Mouse (Mus musculus) spleen, adult 18-20 months (tissue): ENCODE results near the gene Cks1brt.
"Not testable (repeated sequence)": the region's sequence is repeated elsewhere in the genome, so short reads cannot be mapped to it uniquely, and the experiment has no call there.

Experiments
- DNase-seq, 2 experiments: peaks; one replicate each; pipeline ENCODE4 v3.0.0; 2022; ENCODE audit warnings: mixed read lengths in 2 of 2

The Cks1brt gene

DNA sequence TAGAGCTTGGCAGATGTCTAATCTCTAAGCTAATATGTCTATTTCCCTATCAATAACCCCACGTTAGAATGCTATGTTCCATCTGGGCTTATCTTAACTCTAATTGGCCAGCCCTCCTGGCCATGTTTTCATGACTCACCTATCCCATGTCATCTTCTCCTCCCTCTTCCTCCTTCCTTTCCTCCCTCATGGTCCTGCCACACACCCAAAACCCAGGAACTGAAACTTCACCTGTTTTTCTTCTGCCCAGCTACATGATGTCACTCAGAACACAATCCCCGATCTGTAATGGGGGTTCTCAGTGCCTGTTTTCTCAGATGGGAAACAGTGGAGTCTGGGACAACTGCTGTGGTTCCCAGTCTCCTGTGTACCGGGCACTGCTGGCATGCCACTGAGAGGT lies at the start of gene Cks1brt:
Gene Cks1brt, plus strand, starts transcription at position 301 of the 400 bp plus-strand sequence.
- DNase-seq = no peak

DNA sequence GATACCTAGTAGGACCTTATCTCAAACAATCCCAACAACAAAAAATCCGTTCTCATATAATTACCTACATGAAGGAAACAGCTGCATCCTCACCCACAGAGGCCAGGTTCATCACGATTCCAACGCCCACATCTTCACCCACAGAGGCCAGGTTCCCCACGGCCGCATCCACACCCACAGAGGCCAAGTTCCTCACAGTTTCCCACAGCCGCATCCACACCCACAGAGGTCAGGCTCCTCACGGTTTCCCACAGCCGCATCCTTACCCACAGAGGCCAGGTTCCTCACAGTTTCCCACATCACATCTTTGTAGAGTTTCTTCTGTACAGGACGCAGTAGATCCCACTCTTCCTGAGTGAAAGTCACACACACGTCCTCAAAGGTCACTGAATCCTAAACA lies 38.5 kb upstream of the Cks1brt start:
- DNase-seq = no peak

DNA sequence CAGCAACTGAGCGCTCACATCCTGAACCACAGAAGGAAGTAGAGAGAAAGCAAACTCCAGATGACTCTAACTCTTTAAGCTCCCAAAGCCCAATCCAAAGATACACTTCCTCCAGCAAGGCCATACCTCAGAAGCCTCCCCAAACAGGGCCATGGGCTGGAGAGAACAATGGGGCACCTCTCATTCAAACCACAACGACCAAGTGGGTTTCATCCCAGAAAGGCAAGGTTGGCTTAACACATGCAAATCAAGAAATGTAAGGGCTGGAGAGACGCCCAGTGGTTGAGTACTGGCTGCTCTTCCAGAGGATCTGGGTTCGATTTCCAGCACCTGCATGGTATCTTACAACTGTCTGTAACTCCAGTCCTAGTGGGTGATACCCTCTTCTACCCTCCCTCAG lies 36.2 kb upstream of the Cks1brt start:
- no peak for DNase-seq

DNA sequence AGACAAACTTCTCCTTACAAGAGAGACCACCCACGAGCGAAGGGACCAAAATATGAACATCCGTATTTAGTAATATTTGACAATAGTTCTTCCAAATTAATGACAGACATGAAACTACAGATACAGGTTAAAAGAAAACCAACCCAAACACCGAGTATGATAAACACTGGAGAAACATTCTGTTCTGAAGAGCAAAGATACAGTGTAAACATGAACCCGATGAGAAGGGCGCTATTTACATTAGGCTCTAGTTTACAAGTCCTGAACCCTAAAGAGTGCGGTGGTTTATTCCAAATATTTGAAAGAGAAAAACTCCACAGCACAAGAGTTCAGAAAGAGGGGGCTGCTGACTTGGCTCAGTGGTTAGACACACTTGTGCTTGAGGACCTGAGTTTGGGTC lies 34.7 kb upstream of the Cks1brt start:
- DNase-seq = no peak

DNA sequence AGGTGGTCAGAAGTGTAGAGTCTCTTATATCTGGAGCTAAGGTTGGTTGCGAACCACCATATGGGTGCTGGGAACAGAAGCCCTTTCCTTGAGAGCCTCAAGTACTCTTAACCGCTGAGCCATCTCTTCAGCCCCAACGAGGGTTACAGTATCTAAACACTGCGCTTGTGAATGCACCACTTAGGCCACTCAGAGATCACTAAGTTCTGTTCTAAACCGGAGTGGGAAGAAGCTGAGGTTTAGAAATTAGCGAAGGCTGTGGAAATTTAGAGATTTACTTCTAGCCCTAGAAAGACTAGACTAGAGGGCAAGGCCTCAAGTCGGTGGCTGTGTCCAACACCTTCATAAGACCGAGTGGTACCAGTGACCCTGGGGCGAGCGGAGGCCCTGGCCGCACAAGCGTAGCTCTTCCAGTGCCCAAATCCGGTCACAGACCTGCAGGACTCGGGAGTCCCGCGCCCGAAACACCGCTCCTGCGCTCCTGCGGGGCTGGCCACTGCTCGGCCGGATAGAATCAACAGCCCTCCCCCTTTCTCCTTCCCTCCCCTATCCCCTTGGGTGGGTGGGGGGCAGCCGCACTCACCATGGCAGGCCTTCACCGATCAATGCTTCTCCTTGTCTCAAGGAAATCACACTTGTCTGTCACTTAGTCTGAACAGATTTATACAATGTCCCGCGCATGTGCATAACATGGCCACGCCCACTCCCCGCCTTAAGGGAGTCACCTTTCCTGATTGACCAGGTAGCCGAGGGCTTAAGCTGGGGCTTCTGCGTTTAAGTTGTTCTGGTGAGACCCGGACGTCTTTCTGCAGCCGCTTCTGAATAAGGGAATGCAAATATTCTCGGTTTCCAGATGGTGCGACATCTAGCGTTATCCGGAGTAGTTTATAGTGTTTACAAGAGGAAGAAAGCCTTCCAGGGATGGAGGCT lies 32.4 kb upstream of the Cks1brt start:
- peak; percentile 45 to 70 for DNase-seq

DNA sequence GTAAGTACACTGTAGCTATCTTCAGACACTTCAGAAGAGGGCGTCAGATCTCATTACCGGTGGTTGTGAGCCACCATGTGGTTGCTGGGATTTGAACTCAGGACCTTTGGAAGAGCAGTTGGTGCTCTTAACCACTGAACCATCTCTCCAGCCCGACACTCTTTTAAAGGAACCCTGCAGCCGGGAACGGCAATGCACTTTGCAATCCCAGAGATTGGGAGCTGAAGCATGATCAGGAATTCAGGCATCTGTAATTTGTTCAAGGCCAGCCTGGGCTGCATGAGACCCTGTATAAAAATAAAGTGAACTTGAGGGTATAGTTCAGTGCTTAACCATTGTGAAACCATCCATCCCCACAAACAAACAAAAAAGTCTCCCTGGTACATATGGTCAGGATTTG lies 31.5 kb upstream of the Cks1brt start:
- not testable (repeated sequence) for DNase-seq

DNA sequence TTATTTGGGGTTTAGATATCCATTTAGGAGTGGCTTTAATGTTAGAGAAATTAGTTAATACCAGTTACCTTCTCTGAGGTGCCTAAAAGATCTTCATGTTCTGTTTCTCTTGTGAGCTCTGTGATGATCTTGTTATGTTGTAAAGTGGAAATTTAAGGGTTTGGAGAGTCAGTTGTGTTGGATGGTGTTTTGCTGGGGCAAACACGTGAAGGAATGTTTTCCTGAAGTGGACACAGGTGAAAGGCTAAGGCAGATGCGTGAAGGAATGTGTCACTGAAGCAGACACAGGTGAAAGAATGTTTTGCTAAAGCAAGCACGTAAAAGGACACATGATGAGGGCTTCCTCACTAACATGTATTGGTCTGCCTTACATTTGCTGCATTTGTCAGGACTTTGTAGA lies 28.7 kb upstream of the Cks1brt start, which contains the start of gene Zfp791:
Gene Zfp791, minus strand, starts transcription at position 101 of the 400 bp plus-strand sequence.
- DNase-seq = no peak

DNA sequence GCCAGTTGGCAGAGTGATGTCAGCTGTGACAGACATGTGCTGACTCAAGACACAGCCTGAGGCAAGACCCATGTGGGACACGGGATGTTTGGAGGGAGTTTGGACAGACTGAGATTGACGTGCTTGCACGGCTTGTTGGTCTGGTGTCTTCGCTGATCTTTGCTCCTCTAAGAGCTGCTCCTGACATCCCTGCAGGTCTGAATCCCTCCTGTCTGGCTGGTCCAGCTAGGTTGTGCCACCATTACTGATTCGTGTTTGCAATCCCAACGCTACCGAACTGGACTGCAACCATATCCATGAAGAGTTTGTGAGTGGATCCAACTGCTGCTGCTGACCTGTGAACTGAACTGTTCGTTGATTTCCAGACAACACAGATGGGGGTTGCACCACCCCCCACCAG lies 28.0 kb upstream of the Cks1brt start:
- DNase-seq = no peak

DNA sequence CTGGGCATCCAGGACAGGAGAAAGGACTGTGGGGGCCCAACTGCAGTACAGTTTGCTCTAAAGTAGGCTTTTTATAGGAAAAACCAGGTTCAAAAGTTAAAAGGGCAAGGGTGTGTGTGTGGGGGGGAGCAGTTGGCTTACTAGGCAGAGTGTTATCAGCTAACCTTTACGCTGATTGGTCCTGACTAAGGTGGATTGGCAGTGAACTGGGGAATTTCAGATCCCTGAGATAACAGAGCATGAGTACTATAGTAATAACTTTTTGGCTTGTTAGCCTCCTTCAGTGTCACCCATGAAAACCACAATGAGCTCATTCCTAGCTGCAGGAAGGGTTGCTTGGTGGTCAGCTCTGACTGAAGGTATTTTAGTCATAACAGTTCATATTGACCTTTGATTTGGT lies 19.4 kb upstream of the Cks1brt start:
- DNase-seq = no peak

DNA sequence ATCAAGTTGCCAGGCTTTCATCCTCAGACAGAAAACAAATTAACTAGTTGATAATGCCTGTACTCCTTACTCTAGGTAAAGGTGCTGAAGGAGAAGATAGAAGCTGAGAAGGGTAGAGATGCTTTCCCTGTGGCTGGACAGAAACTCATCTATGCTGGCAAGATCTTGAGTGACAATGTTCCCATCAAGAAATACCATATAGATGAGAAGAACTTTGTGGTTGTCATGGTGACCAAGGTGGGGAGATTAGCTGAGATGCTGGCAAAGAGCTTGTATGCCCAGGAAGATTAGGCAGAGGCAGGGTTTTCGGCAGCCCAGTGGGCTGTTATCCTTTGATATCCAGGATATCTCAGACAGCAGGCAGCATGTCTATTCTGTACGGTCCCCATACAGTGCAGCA lies 16.0 kb upstream of the Cks1brt start:
- DNase-seq = not testable (repeated sequence)

DNA sequence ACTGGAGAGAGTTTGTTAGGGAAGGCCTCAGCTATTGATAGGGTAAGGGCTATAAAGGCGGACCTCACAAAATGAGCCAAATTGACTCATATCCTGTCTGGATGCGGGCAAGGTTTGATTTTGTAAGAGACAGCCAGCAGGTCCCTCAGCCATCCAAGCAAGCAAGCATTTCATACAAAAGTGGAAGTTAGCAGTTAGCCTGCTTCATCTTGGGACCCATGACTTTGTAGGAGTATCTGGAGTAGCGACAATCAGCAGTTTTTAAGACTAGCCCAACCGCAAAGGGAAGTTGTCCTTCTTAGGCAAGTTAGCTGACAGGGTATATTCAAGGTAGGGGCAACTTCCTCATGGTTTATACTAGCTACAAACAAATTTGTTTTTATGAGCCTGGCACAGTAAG lies 9.2 kb upstream of the Cks1brt start:
- DNase-seq = no peak

DNA sequence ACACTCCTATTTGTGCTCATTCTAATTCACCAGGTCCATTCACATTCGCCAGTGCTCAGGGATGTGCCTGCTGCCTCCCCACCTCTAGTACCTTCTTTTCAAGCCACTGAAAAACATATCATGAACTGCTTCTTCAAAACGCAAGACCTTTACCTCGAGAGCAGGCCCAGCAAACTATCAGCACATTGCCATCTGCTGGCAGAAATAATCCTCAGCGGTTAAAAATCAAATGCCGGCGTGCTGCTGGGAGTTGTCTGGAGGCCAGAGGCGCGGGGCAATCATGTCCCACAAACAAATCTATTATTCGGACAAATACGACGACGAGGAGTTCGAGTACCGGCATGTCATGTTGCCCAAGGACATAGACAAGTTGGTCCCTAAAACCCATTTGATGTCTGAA lies 19.6 kb downstream of the Cks1brt start:
- DNase-seq = peak in 1 of 2 experiments; percentile 9

DNA sequence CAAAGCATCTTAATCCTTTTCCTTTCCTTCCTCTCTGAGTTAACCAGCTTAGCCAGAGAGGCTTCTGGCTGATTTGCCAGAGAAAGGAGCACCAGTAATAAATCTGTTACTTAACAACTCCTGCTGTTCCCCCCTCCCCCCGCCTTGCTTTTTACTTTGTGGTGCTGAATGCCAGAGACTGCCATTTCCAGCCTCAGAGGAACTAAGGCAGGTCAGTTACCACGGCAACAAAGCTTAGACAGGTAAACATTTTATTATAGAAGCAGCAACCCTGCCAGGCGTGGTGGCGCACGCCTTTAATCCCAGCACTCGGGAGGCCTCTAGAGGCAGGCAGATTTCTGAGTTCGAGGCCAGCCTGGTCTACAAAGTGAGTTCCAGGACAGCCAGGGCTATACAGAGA lies 24.2 kb downstream of the Cks1brt start:
- no peak for DNase-seq

DNA sequence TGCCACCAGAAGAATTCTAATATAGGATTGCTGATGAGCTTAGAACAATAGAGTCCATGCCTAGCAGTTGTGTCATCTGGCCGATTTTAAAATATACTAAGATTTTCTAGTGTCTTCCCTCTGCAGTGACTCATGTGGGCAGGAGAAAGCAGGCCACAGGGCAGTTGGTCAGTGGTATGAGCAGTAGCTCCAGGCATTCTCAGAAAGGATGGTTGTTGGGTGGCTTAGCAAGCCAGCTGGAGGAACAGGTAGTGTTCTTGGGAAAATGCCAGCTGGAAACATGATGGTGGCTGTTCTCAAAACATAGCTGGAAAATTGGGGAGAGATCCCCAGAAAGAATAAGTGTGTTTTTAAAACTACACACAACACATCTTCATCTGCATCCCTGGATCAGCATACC lies 40.6 kb downstream of the Cks1brt start:
- no peak for DNase-seq

DNA sequence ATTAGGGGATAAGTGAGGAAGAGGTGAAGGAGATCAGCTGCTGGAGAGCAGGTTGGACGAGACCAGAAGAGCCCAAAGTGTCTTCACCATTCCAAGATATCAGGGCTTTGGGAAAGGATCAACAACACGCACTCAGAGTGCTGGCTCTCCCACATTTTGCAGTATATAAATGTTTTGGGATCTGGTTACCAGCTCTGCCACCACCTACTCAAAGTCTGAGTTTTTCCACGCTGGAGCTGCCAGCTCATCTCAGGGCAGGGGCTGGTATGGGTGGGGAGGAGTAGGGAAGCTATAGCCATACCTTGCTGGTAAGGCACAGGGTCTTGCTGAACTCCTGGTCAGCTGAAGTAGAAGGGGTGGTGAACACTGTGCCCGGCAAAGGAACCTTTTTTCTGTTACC lies 68.5 kb downstream of the Cks1brt start:
- no peak for DNase-seq

DNA sequence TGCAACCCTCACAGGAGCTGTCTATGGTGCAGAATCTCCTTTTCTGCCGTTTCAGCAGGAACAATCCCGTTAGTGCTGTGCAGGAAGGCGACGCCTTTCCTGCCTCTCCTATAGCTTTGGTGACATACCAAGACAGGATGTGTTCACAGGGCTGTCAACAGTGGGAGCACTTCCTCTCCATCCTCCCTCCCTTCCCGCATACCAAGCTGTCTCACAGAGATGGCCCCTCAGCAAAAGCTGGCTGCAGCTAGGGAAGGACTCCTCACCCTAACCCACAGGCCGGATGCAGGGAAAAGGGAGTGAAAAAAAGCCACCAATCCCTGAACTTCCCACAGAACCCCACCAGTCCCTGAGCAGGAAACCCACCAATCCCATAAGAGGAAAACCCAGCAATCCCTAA lies 69.3 kb downstream of the Cks1brt start:
- DNase-seq = no peak
